Mouse (Mus musculus): ENCODE data around the gene Ciao1.
"Not testable (repeated sequence)": the region's sequence is repeated elsewhere in the genome, so short reads cannot be mapped to it uniquely, and the experiment has no call there.

The Ciao1 gene

GRCm38 (mm10) chr2:127247592-127248333 is at the start of gene Ciao1, which contains the start of gene Tmem127:
TSS of gene Ciao1 (minus strand) at chr2:127247816.
TSS of gene Tmem127 (plus strand) at chr2:127247908.
- peak; percentile 99 for DNase-seq (ENCODE audit: inconsistent ontology term)

GRCm38 (mm10) chr2:127297001-127297805 is 49.6 kb upstream of the Ciao1 start:
- DNase-seq (ENCODE audit: inconsistent ontology term), result no peak

GRCm38 (mm10) chr2:127292250-127292649 is 44.6 kb upstream of the Ciao1 start:
- DNase-seq (ENCODE audit: inconsistent ontology term), result no peak

GRCm38 (mm10) chr2:127278162-127278561 is 30.5 kb upstream of the Ciao1 start:
- DNase-seq (ENCODE audit: inconsistent ontology term), result no peak

GRCm38 (mm10) chr2:127275551-127276320 is 28.1 kb upstream of the Ciao1 start:
- no peak for DNase-seq (ENCODE audit: inconsistent ontology term)

DNA sequence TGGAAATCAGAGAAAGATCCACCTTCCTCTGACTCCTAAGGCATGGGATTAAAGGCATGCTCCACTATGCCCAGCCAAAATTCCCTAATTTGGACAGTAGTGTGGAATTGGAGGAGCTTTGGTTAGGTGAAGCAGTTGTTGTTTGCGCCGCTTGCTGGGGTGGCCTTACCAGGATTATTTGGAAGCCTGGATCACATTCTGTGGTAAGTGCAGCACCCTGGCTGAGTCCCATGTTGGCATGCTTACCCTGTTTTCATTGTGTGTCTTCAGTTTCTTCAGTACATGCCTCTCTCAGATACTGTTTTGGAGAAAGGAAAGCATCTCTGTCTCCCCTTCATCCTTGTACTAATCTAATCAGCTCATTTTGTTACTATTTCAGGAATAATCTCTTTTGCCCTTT is 27.0 kb upstream of the Ciao1 start:
- DNase-seq (ENCODE audit: inconsistent ontology term), result no peak

- no peak for DNase-seq (ENCODE audit: inconsistent ontology term)
Observed at GRCm38 (mm10) chr2:127272806-127273205, 25.2 kb upstream of the Ciao1 start.

- not testable (repeated sequence) for DNase-seq (ENCODE audit: inconsistent ontology term)
Observed at GRCm38 (mm10) chr2:127272049-127272448, 24.4 kb upstream of the Ciao1 start.

GRCm38 (mm10) chr2:127271042-127271515 is 23.5 kb upstream of the Ciao1 start:
- peak; percentile 45 for DNase-seq (ENCODE audit: inconsistent ontology term)

DNA sequence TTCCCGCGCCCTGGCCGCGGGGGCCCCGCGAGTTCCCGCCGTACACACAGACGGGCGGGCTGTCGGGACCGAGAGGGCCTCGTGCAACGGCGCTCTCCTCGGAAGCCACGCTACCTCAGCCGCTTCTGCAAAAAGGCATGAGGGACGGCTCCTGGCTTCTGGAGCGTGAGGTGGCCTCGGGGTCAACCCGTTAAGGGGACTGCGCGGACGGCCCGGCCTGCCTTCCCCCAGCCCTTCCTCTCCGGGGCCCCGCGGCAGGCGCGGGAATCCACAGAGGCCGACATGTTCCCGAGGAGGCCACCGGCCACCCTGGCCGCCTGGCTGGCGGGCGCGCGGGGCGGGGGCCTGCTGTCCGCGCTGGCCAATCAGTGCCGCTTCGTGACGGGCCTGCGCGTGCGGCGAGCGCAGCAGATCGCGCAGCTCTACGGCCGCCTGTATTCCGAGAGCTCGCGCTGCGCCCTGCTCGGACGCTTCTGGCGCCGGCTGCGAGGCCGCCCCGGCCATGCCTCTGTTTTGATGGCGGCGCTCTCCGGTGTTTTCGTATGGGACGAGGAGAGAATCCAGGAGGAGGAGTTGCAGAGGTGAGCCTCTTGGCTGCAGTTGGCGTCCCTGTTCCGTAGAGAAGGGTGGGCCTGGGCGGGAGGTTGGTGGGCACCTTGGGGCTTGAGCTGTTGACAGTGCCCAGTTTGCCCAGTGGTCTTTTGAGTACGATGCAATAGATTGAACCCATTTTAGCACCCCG is 22.9 kb upstream of the Ciao1 start:
- peak; percentile 91 for DNase-seq (ENCODE audit: inconsistent ontology term)

GRCm38 (mm10) chr2:127269491-127270299 is 22.1 kb upstream of the Ciao1 start, which contains the start of gene Stard7:
TSS of gene Stard7 (plus strand) at chr2:127270218.
- peak; percentile 94 for DNase-seq (ENCODE audit: inconsistent ontology term)

GRCm38 (mm10) chr2:127267854-127268253 is 20.2 kb upstream of the Ciao1 start:
- no peak for DNase-seq (ENCODE audit: inconsistent ontology term)

- no peak for DNase-seq (ENCODE audit: inconsistent ontology term)
Observed at GRCm38 (mm10) chr2:127262480-127262879, 14.9 kb upstream of the Ciao1 start.

GRCm38 (mm10) chr2:127259340-127259739 is 11.7 kb upstream of the Ciao1 start:
- no peak for DNase-seq (ENCODE audit: inconsistent ontology term)

DNA sequence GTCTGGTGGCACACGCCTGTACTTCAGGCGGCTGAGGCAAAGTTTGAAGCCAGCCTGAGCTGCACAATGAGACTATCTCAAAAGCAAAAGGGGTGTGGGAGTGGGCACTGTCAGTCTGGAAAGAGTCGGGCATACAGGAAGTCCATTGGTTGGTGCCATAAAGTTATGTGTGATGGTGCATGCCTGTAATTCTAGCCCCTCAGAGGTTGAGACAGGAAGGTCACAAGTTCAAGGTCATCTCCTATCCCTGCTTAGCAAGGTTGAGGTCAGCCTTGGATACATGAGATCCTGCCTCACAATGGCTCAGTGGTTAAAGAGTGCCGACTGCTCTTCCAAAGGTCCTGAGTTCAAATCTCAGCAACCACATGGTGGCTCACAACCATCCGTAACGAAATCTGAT is 7.7 kb upstream of the Ciao1 start:
- no peak for DNase-seq (ENCODE audit: inconsistent ontology term)

GRCm38 (mm10) chr2:127254604-127255134 is 7.1 kb upstream of the Ciao1 start:
- no peak for DNase-seq (ENCODE audit: inconsistent ontology term)

DNA sequence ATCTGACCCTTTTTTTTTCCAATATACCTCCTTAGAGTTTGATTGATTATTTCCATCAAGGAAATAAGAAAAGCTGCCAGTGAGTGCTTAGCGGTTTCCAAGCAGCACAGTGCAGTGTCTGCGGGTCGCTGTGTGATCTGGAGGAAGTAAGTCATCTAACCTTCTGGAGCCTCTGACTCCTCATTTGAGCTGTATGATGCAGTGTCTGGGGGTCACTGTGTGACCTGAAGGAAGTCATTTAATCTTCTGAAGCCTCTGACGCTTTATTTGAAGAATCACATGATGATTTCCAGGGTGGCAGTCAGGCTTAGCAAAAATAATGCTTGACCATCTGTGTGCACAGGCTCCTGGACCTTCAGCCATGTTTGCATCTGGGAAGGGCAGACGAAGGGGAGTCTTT is 5.2 kb upstream of the Ciao1 start:
- DNase-seq (ENCODE audit: inconsistent ontology term), result no peak

DNA sequence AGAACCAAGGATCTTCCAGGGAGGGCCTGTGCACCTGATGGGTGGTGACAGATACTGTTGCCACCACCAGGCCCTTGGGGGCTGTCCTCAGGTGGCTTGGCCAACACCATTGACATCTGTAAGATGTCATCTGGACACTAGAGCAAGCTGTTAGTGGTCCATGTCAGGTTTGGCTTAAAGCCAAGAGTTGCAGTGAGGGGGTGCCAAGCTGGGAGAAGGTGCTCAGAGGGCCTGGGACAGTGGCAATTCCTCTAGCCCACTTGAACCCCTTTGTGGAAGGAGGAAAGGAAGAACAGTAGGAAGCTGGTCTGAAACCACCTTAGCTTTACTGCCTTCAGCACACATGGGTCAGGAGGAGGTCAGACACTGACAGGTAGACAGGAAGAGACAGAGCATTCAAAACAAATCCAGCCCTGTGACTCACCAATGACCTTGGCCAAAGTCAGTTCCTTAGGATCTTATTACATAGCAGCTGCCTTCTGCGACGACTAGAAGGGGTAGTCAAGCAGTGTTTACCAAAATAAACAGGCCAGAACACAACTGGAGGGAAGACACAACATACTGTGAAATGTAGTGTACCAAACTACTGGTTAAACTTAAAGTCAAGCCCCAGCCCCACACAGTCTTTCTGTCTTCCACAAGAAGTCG is 4.4 kb upstream of the Ciao1 start:
- DNase-seq (ENCODE audit: inconsistent ontology term), result no peak

DNA sequence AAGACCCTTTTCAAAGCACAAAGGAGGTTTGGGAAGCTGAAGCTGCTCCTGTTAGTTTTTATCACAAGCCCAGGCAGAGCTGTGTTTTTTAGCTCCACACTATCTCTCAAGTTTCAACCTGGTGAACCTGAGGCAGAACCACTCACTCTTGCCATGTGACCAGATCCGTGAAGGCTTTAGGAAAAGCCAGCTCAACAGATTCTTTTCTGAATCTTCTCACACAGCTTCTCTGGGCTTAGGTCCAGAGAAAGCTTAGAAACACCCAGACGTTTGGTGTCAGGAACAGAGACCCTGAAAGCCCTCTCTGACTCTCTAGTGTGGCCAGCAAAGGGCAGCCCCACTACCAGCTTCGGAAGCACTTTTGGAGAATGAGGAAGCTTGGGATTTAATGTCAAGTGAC is 3.8 kb upstream of the Ciao1 start:
- DNase-seq (ENCODE audit: inconsistent ontology term), result no peak
